ENCODE assay signal across 10 mouse cellular contexts in genomic region chr4:140247006-140248003, GRCm38 (mm10). TPM values are rescaled to one million over a fixed set of nuclear protein-coding genes. Genes with fewer than 3 reads are reported as not detected.
DNase-seq lines count a peak whose midpoint lies in the region; ATAC-seq and TF ChIP-seq lines count a peak whose summit lies in the region.
"Had no signal": no experiment of that assay in that cellular context is flagged by ENCODE, and none has a peak within 500 bp of the region (broad histone marks: within the 10 kb centered on the region; RNA-seq: fewer than 3 reads in every experiment).

No protein-coding gene starts in this region.

- H3K9me3 ChIP-seq in kidney, embryonic 16.5 days (ENCODE audit: low read length), result no peaks in the 10 kb centered on the region
- no peaks in the 10 kb centered on the region for H3K9me3 ChIP-seq in embryonic facial prominence, embryonic 14.5 days (ENCODE audit: control insufficient read depth, low read length)
- no peaks in the 10 kb centered on the region for H3K9me3 ChIP-seq in hindbrain, embryonic 12.5 days (replicated peaks)
- H3K9me3 ChIP-seq in midbrain, postnatal 0 days (ENCODE audit: low read length), result no peaks in the 10 kb centered on the region

- H3K4me2 ChIP-seq in kidney, embryonic 16.5 days (replicated peaks; ENCODE audit: low read depth, low read length), result peak overlapping the region; percentile 39
- peak overlapping the region; percentile 55 for H3K4me2 ChIP-seq in embryonic facial prominence, embryonic 14.5 days (ENCODE audit: low read depth, low read length)
- H3K4me2 ChIP-seq in hindbrain, embryonic 12.5 days (replicated peaks), result peak overlapping the region; percentile 90
- peak overlapping the region; percentile 75 for H3K4me2 ChIP-seq in midbrain, postnatal 0 days (ENCODE audit: low read depth, low read length, poor library complexity, severe bottlenecking)

- peak overlapping the region; percentile 31; the same call in 1 of the 2 replicates for H3K4me3 ChIP-seq in kidney, embryonic 16.5 days (ENCODE audit: low read length)
- H3K4me3 ChIP-seq in embryonic facial prominence, embryonic 14.5 days (ENCODE audit: low read depth, low read length), result peak overlapping the region; percentile 37
- peak overlapping the region; percentile 51 for H3K4me3 ChIP-seq in hindbrain, embryonic 12.5 days
- peak overlapping the region; percentile 78 for H3K4me3 ChIP-seq in midbrain, postnatal 0 days (ENCODE audit: low read depth, low read length)

- no peak for ATAC-seq in kidney, embryonic 16.5 days (ENCODE audit: low FRiP score, low TSS enrichment)
- ATAC-seq in embryonic facial prominence, embryonic 14.5 days (ENCODE audit: low read depth), result no peak
- ATAC-seq in hindbrain, embryonic 12.5 days (ENCODE audit: low FRiP score), result no peak
- no peak for ATAC-seq in midbrain, postnatal 0 days (ENCODE audit: low FRiP score)
- ATAC-seq: liver, postnatal 0 days; Patski had no signal

- WGBS in kidney, embryonic 16.5 days, result 7% methylated on average over 28 of the region's 28 CpGs
- WGBS in embryonic facial prominence, embryonic 14.5 days, result 9% methylated on average over 28 of the region's 28 CpGs
- WGBS in hindbrain, embryonic 12.5 days, result 8% methylated on average over 28 of the region's 28 CpGs
- WGBS in midbrain, postnatal 0 days, result 9% methylated on average over 27 of the region's 28 CpGs

- no peak overlapping the region for H3K27ac ChIP-seq in kidney, embryonic 16.5 days (ENCODE audit: low read length)
- H3K27ac ChIP-seq in embryonic facial prominence, embryonic 14.5 days (replicated peaks; ENCODE audit: low read depth, low read length), result no peak overlapping the region
- H3K27ac ChIP-seq in hindbrain, embryonic 12.5 days, result no peak overlapping the region
- H3K27ac ChIP-seq in midbrain, postnatal 0 days (ENCODE audit: low read depth, low read length), result peak overlapping the region; percentile 21; the same call in 1 of the 2 replicates

- peaks cover 18% of the 10 kb centered on the region for H3K4me1 ChIP-seq in kidney, embryonic 16.5 days (ENCODE audit: insufficient read depth, low read length)
- no peaks in the 10 kb centered on the region for H3K4me1 ChIP-seq in embryonic facial prominence, embryonic 14.5 days (ENCODE audit: control insufficient read depth, insufficient read depth, low read length)
- peaks cover 48% of the 10 kb centered on the region for H3K4me1 ChIP-seq in hindbrain, embryonic 12.5 days
- H3K4me1 ChIP-seq in midbrain, postnatal 0 days (ENCODE audit: insufficient read depth, low read length), result peaks cover 10% of the 10 kb centered on the region; the same call in 1 of the 2 replicates

- peaks cover 93% of the 10 kb centered on the region for H3K27me3 ChIP-seq in kidney, embryonic 16.5 days (ENCODE audit: insufficient read depth, low read length)
- peaks cover 86% of the 10 kb centered on the region for H3K27me3 ChIP-seq in embryonic facial prominence, embryonic 14.5 days (replicated peaks; ENCODE audit: control insufficient read depth, insufficient read depth, low read length)
- peaks cover 91% of the 10 kb centered on the region for H3K27me3 ChIP-seq in hindbrain, embryonic 12.5 days
- H3K27me3 ChIP-seq in midbrain, postnatal 0 days (ENCODE audit: insufficient read depth, low read length), result 0 out of 2 replicates have a peak, but pooled peaks cover 4% of the 10 kb centered on the region

- no peak overlapping the region for H3K9ac ChIP-seq in kidney, embryonic 16.5 days (replicated peaks; ENCODE audit: low read length)
- no peak overlapping the region for H3K9ac ChIP-seq in embryonic facial prominence, embryonic 14.5 days (ENCODE audit: low read depth, low read length)
- peak overlapping the region; percentile 74 for H3K9ac ChIP-seq in hindbrain, embryonic 12.5 days
- peak overlapping the region; percentile 75; the same call in 1 of the 2 replicates for H3K9ac ChIP-seq in midbrain, postnatal 0 days (replicated peaks; ENCODE audit: low read length, poor library complexity, severe bottlenecking)
- H3K9ac ChIP-seq: liver, postnatal 0 days had no signal

- TF ChIP-seq CTCF in midbrain, postnatal 0 days (IDR thresholded peaks at IDR 0.05), result no peak

- DNase-seq in kidney, postnatal 25 days, result no peak
- DNase-seq in embryonic facial prominence, embryonic 14.5 days (ENCODE audit: low spot score), result no peak
- DNase-seq in midbrain, postnatal 0 days (ENCODE audit: low spot score), result no peak
- DNase-seq in spleen, postnatal 14 days (ENCODE audit: low spot score in 2 of 2), result no peak
- DNase-seq in right cerebral cortex, adult 2 months (ENCODE audit: low spot score in 2 of 2), result no peak
- DNase-seq: thymus, adult 18-20 months had no signal

- H3K36me3 ChIP-seq in kidney, embryonic 16.5 days (ENCODE audit: insufficient read depth, low read length), result no peaks in the 10 kb centered on the region
- H3K36me3 ChIP-seq in embryonic facial prominence, embryonic 14.5 days (ENCODE audit: control insufficient read depth, insufficient read depth, low read length), result no peaks in the 10 kb centered on the region
- no peaks in the 10 kb centered on the region for H3K36me3 ChIP-seq in hindbrain, embryonic 12.5 days
- H3K36me3 ChIP-seq in midbrain, postnatal 0 days (ENCODE audit: insufficient read depth, low read length), result no peaks in the 10 kb centered on the region

RNA-seq across cellular contexts. Expression of gene Igsf21, which starts 0.7 kb away (rescaled TPM):
- polyA plus RNA-seq in kidney, embryonic 16.5 days (2015; fragmentation: Nextera tagmentation; extraction: Ambion mirVana), result 1.5 TPM in 2 replicates
- 1.7 and 2.8 TPM in 2 replicates for polyA plus RNA-seq in embryonic facial prominence, embryonic 14.5 days (2014; fragmentation: Nextera tagmentation; extraction: Ambion mirVana)
- 14.7 and 15.0 TPM in 2 replicates for polyA plus RNA-seq in hindbrain, embryonic 12.5 days (2016; fragmentation: Nextera tagmentation; extraction: Ambion mirVana)
- 115 and 145 TPM in 2 replicates for total RNA-seq in midbrain, postnatal 0 days (2014; rRNA removed)
- polyA plus RNA-seq in midbrain, postnatal 0 days (2015; fragmentation: Nextera tagmentation; extraction: Ambion mirVana), result 146 TPM in 2 replicates
- polyA plus RNA-seq: liver, postnatal 0 days; Patski had no signal

Comparison
In these comparisons a context has a peak if more than half of its experiments do, and no peak if none do; other contexts are left out.
1. H3K4me2 ChIP-seq: peak in every context shown above with its lines; median percentile 90 in hindbrain, embryonic 12.5 days; 75 in midbrain, postnatal 0 days; 55 in embryonic facial prominence, embryonic 14.5 days; 39 in kidney, embryonic 16.5 days.
2. H3K9ac ChIP-seq: peak in hindbrain, embryonic 12.5 days (single experiment) and midbrain, postnatal 0 days (single experiment); none in kidney, embryonic 16.5 days (single experiment) and embryonic facial prominence, embryonic 14.5 days (single experiment).
3. Peak in every context shown above with its lines, with median percentiles within 50 percentile points of each other: H3K4me3 ChIP-seq.